Mouse (Mus musculus): Measurements from ENCODE around the gene Spg11.

DNA sequence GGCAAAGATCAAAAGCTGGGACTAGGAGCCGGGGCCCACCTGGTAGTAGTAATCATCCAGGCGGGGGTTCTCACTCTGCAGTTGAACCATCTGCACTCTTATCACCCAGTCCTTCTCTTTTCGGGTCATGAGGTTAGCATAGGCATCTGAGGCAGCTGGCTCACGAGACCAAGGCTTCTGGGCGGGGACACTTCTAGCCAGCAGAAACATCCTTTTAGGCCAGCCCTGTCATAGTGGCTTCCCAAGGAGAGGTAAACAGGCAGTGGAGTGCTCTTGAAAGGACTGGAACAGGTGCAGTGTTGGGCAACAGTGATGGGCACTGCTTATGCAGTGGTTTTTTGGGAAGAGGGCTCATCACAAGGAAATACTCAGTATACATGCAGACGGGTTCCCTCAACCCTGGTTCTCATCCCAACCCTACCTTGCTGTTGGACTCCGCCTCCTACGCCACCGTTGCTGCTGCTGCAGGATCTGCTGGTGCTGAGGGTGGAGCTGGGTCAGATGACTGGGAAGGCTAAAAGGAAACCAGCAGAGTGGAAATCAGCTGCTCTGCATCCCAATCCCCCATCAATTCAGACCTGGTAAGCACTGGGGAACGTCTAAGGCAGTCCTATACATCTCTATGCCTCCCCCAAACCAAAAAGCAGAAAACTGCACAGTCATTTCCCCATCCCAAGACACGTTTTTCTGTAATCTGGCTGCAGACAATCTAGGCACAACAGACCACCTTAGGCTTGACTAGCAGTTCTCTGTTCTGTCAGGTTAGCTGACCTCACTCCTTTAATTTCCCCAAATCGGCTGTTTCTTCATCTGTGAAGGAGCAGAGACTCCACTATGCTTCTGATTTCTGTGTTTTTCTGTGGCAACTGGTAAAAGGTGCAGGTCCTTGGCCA, 7.7 kb upstream of the Spg11 start:
- TF ChIP-seq CTCF (IDR thresholded peaks at IDR 0.05; ENCODE audit: low read depth, low read length), result no peak
- no peak for TF ChIP-seq POLR2A (IDR thresholded peaks at IDR 0.05; ENCODE audit: borderline replicate concordance, low read depth, low read length)

Measured in bone marrow macrophage, adult 2 months (primary cell).